Mouse (Mus musculus) kidney, postnatal 0 days (tissue): ENCODE measurements around the gene Kcna4. TPM values are rescaled to one million over a fixed set of nuclear protein-coding genes. Genes with fewer than 3 reads are reported as not detected.

Experiments used
- ATAC-seq: fragments of 200-750 bp; cut with Nextera tagmentation; replicated peaks from 2 replicates; pipeline ENCODE4 v1.8.0; 2017; ENCODE audit warnings: low read depth, moderate number of reproducible peaks, moderate TSS enrichment, moderate library complexity; ENCODE audit not compliant: low FRiP score
- DNase-seq: peaks from one replicate; pipeline ENCODE4 v3.0.0-alpha.2; 2016; ENCODE audit warnings: low spot score
- H3K27ac ChIP-seq: fragments of 300-500 bp; sonication (generic); 2 replicates; pipeline ENCODE4 v1.5.1; 2014; ENCODE audit warnings: mild to moderate bottlenecking
- H3K27me3 ChIP-seq: fragments of 300-500 bp; sonication (generic); 2 replicates; pipeline ENCODE4 v1.6.1; 2014; ENCODE audit warnings: low read length, mixed read lengths; ENCODE audit not compliant: insufficient read depth
- H3K36me3 ChIP-seq: fragments of 300-500 bp; sonication (generic); 2 replicates; pipeline ENCODE4 v1.6.1; 2014; ENCODE audit warnings: low read length, mixed read lengths; ENCODE audit not compliant: insufficient read depth
- H3K4me1 ChIP-seq: fragments of 300-500 bp; sonication (generic); replicated peaks from 2 replicates; pipeline ENCODE4 v1.6.1; 2014; ENCODE audit warnings: antibody characterized with exemption, low read length, mixed read lengths; ENCODE audit not compliant: insufficient read depth
- H3K4me2 ChIP-seq: fragments of 300-500 bp; sonication (generic); 2 replicates; pipeline ENCODE4 v1.6.1; 2014; ENCODE audit warnings: mild to moderate bottlenecking, low read length, moderate library complexity, mixed read lengths
- H3K4me3 ChIP-seq: fragments of 300-500 bp; sonication (generic); replicated peaks from 2 replicates; pipeline ENCODE4 v1.5.1; 2014; ENCODE audit warnings: low read depth, low read length
- H3K9ac ChIP-seq: fragments of 300-500 bp; sonication (generic); 2 replicates; pipeline ENCODE4 v1.6.1; 2014; ENCODE audit warnings: low read depth, low read length
- H3K9me3 ChIP-seq: fragments of 300-500 bp; sonication (generic); replicated peaks from 2 replicates; pipeline ENCODE4 v1.6.1; 2016; ENCODE audit warnings: low read length, inconsistent platforms, mixed read lengths
- CTCF ChIP-seq: IDR thresholded peaks from 2 replicates; pipeline ENCODE4 v1.5.1; 2016; ENCODE audit warnings: antibody characterized with exemption, low read depth, mild to moderate bottlenecking, moderate library complexity
- WGBS: fragments of 180-500 bp; shearing (Covaris S2); extraction: QIAGEN DNeasy Blood & Tissue Kit; methylation state at CpG from one replicate; pipeline ENCODE4 v1.1.7; 2014; 5-methylcytosine and 5-hydroxymethylcytosine counted together
- polyA plus RNA-seq: library from polyadenylated mRNA; unstranded; fragments of >200 nt; fragmentation: Nextera tagmentation; extraction: Ambion mirVana; gene quantifications from 2 replicates; pipeline ENCODE4 v1.2.1, GENCODE M21; 2015

The Kcna4 gene
- polyA plus RNA-seq, 1 experiment from 2014 or later, result 0.04 TPM

DNA sequence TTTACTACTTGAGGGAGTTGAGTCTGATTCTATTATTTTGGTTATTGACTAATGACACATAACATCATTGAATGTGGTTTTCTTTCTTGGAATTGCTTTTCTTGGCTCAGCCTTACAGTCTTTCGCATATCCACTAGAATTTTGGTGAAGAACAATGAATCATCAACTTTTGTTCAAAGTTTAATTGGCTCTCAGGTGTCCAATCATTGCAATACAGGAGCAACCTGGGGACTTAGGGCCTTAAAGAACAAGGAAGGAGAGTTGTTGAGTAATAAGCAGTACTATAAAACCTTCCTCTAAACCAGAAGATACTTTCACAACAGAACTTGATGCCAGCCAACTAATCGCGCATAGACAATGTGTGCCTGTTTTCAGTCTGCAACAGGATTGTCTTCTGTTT lies 36.8 kb downstream of the Kcna4 start:
- Histone ChIP-seq H3K9me3 (no peaks in the 10 kb centered on the region), H3K27ac (no peak overlapping the region), H3K9ac (no peak overlapping the region), H3K36me3 (no peaks in the 10 kb centered on the region), H3K4me3 (no peak overlapping the region), H3K27me3 (no peaks in the 10 kb centered on the region), H3K4me2 (no peak overlapping the region), H3K4me1 (no peaks in the 10 kb centered on the region)
- TF ChIP-seq CTCF, result no peak
- ATAC-seq (no peak), DNase-seq (no peak)
- WGBS, result 91% methylated on average over 3 of the region's 3 CpGs

DNA sequence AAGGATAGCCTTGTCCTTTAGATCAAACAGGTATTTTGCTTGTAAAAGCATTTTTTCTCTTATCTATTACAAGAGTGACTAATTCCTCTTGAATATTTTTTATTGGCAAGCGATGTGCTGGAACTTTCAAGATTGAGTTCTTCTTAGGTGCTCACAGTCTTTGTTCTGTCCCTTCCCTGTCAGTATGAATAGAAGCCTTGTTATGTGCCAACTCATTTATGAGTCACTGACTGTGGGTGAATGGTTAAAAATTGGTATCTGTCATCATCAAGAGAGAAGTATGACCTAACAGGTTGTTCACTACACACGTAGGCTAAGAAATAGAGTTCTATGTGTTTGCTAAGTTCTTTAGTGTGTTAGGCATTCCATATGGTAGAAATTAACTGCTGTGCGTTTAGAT lies 50.9 kb downstream of the Kcna4 start:
- no peak for TF ChIP-seq CTCF
- H3K9ac ChIP-seq, result no peak overlapping the region
- no peak overlapping the region for H3K4me3 ChIP-seq

DNA sequence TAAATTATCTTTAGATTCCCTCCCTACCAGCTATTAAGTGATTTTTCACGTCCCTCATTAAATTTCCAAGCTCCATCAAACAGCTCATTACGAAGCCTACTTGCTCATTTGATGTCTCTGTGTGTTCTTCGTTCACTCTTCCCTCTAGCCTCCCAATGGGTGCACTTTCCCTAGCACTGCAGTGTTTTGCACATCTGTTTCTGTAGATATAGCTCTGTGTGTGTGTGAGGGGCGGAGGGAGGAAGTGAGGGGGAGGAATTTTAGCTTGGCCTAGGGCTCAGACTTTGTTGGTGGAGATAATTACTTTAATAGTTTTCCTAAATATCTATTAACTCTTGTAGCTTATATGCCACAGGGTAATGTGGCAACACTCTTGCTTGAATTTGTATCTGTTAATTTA lies 54.4 kb downstream of the Kcna4 start:
- H3K9ac ChIP-seq, result no peak overlapping the region
- no peak for TF ChIP-seq CTCF
- no peaks in the 10 kb centered on the region for H3K36me3 ChIP-seq
- H3K4me3 ChIP-seq, result no peak overlapping the region
- 61% methylated on average over 4 of the region's 4 CpGs for WGBS
- no peaks in the 10 kb centered on the region for H3K27me3 ChIP-seq
- ATAC-seq, result no peak
- no peaks in the 10 kb centered on the region for H3K4me1 ChIP-seq
- DNase-seq, result no peak
- H3K27ac ChIP-seq, result no peak overlapping the region
- no peaks in the 10 kb centered on the region for H3K9me3 ChIP-seq
- no peak overlapping the region for H3K4me2 ChIP-seq

More for the DNA sequence above, 50.9 kb downstream of the Kcna4 start:
- H3K27me3 ChIP-seq, result no peaks in the 10 kb centered on the region
- H3K36me3 ChIP-seq, result no peaks in the 10 kb centered on the region
- no peaks in the 10 kb centered on the region for H3K4me1 ChIP-seq
- H3K4me2 ChIP-seq, result no peak overlapping the region
- 84% methylated on average over 3 of the region's 3 CpGs for WGBS
- DNase-seq (no peak), ATAC-seq (no peak)
- no peak overlapping the region for H3K27ac ChIP-seq
- no peaks in the 10 kb centered on the region for H3K9me3 ChIP-seq

DNA sequence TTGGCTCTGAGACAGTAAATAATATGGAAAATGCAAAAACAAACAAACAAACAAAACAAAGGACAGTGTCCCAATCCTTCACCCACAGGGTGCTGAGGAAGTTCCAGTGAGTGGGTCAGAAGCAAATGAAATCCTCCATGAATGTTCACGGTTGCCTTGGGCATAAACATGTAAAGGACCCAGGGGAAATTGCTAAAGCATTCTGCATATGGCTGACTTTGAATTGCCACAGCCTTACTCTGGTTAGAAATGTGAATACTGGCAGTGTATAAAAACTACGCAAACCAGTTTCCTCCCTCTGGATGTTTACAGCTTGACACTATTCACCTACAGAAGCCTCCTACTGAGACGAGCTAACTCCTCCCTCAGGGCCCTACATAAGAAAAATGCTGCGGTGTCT lies 54.9 kb downstream of the Kcna4 start:
- Histone ChIP-seq H3K4me3 (no peak overlapping the region), H3K9ac (no peak overlapping the region), H3K4me1 (no peaks in the 10 kb centered on the region), H3K4me2 (no peak overlapping the region), H3K27ac (no peak overlapping the region), H3K9me3 (no peaks in the 10 kb centered on the region), H3K27me3 (no peaks in the 10 kb centered on the region), H3K36me3 (no peaks in the 10 kb centered on the region)
- ATAC-seq (no peak), DNase-seq (no peak)
- no peak for TF ChIP-seq CTCF
- 70% methylated on average over 4 of the region's 4 CpGs for whole genome bisulfite sequencing

Other genes starting within 250 kb of the Kcna4 start
- gene Fshb, start 231.0 kb upstream of the Kcna4 start, polyA plus RNA-seq, result not detected in 2 replicates